Mouse (Mus musculus) heart, postnatal 0 days (tissue): ENCODE results near the gene Vezf1.

Source experiments
- CTCF ChIP-seq: IDR thresholded peaks from 2 replicates; pipeline ENCODE4 v1.5.1; 2016; ENCODE audit warnings: antibody characterized with exemption, control low read depth, low read depth
- EP300 ChIP-seq: IDR thresholded peaks from 2 replicates; pipeline ENCODE4 v1.6.1; 2016; ENCODE audit warnings: antibody characterized with exemption, low read depth

- peak; percentile 23; the same call in 1 of the 2 replicates for TF ChIP-seq CTCF
- TF ChIP-seq EP300 = no peak
Observed at GRCm38 (mm10) chr11:88098787-88099598, 30.9 kb downstream of the Vezf1 start.
